Mouse (Mus musculus): ENCODE data around the gene Cmah. TPM values are rescaled to one million over a fixed set of nuclear protein-coding genes. Genes with fewer than 3 reads are reported as not detected.
A peak's percentile ranks its signal among the peaks of the same experiment; 100 is the strongest.
"Not testable (repeated sequence)": the region's sequence is repeated elsewhere in the genome, so short reads cannot be mapped to it uniquely, and the experiment has no call there.

The Cmah gene
- total RNA-seq, 1 experiment from 2014 or later, result 7.4 TPM

DNA sequence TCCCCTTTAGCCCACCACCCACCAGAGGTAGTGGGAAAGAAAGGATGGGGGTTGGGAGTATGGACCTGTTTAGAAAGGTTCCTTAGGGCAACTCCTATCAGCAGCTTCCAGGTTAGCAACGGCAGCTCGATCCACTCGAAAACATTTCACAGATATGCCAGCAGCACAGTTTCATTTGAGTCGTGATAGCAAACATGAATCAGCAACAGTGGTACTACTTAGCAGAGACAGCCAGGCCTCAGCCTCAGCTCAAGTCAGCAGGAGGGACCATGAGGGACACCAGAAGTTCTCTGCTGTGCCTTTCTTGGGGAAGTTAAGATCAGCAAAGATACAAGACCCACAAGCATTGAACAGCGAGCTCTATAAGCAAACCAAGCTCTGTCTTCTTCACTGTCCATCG, 13.3 kb downstream of the Cmah start:
- no peak for DNase-seq

DNA sequence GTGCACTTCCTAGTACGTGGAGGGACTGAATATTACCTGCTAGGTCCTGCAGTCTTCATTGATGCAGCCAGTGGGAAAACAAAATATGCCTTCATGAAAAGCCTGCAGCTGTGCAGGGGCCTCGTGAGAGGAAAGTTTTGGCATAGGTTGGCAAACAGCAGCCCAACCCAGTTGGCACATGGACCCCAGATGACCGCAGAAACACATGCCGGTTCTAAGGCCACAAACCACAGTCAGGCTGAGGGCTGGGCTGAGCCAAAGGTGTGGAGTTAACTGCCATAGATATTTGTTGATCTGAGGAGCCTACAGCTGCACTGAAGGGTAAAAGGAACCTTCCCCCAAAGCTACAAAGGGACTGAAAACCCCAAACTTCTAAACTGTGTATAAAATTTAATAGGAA, 14.9 kb downstream of the Cmah start:
- no peak for DNase-seq

DNA sequence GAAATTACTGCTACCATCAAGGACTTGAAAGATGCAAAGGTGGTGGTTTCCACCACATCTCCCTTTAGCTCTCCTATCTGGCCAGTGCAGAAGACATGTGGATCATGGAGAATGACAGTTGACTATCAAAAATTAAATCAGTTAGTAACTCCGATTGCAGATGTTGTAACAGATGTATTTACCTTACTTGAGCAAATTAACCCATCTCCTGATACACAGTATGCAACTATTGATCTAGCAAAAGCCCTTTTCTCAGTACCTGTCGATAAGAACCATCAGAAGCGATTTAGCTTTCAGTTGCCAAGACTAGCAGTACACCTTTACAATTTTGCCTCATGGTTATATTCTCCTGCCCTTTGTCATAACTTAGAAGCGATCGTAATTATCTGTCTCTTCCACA, 25.8 kb downstream of the Cmah start:
- DNase-seq, result no peak

DNA sequence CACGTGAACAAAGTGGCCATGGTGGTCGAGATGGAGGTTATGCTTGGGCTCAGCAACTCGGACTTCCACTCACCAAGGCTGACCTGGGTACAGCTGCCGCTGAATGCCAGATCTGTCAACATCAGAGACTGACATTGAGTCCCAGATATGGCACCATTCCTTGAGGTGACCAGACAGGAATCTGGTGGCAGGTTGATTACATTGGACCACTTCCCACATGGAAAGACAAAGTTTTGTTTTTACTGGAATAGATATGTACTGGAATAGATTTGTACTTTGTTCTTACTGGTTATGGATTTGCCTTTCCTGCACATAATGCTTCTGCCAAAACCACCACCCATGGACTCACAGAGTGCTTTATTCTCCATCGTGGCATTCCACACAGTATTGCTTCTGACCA, 27.5 kb downstream of the Cmah start:
- no peak for DNase-seq

DNA sequence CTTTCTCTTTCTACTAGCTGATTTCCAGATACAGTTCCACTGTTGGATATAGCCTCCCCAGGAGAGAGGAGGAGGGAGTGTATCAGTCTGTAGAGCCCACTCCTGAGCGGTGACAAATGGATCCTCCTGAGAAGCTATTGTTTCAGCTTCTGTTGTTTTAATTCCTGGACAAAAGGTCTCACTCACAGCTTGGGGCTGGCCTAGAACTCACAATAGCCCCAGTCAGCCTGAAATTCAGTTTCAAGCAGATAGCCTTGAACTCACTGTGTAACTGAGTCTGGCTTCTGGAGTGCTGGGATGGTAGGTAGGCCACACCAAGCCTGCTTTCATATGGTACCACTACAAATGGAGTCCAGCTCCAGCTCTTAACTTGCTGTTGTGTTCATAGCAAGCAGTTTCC, 32.0 kb downstream of the Cmah start:
- DNase-seq, result no peak

DNA sequence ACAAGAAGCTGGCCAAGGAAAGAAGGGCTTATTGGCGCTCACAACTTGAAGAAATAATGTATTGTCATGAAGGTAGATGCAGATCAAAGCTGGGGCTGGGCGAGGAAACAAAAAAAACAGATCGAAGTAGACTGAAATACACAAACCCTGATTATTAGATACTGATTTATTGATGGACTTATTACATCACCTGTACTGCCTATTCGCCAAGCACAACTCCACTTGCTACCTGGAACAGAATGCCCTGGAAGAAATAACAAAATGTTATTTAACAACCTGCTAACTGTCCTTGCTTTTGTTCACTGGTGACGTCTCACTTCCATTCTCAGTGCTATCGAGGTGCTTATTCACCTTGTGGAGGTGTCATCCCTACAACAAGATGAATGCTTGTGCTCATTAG, 38.0 kb downstream of the Cmah start:
- DNase-seq, result no peak

DNA sequence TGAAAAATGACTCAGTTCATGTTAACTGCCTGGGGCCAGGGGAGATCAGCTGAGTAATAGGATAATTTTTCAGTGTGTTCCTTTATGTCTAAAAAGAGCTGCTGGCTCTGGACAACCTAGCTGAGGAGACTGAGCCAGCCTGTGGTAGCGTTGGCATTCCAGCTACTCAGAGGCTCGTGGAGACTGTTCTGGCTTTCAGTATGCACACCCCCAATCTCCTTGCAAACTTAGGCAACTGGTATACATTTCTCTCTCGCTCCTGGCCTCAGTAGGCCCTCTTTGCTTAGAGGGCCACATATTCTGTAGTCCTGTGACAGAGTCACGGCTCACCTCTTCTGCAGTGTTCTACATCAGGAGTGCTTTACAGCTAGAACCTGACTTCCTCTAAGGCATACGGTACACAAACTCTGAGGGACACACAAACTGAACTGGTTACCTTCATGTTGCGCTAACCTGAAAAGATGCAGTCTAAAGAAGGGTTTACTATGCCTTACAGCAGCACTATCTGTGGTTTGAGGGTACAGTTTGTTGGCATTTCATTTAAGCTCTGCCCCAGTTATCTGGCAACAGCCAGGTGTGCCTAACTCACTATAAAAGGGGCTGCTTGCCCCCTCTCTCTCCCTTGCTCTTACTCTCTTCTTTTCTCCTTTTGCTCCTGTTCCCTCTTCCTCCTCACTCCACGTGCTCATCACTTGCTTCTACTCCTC, 45.8 kb downstream of the Cmah start:
- DNase-seq, result no peak

DNA sequence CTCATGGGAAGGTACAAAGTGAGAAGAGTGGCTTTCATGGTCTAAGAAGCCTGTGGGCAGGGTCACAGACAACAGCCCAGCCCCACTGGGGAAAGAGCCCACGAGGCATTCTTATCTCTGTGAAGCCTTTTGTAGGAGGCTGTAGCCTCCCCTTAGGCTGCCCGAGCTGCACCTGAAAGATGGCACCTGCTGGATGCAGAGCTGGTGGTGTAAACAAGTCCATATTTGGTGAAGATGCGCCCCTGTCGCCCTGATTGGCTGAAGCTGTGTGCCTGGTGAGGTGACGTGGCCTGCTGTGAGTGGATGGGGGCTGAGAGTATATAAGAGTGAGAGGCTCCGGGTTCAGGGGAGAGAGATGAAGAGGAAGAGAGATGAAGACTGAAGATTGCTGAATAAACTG, 47.4 kb downstream of the Cmah start:
- not testable (repeated sequence) for DNase-seq

DNA sequence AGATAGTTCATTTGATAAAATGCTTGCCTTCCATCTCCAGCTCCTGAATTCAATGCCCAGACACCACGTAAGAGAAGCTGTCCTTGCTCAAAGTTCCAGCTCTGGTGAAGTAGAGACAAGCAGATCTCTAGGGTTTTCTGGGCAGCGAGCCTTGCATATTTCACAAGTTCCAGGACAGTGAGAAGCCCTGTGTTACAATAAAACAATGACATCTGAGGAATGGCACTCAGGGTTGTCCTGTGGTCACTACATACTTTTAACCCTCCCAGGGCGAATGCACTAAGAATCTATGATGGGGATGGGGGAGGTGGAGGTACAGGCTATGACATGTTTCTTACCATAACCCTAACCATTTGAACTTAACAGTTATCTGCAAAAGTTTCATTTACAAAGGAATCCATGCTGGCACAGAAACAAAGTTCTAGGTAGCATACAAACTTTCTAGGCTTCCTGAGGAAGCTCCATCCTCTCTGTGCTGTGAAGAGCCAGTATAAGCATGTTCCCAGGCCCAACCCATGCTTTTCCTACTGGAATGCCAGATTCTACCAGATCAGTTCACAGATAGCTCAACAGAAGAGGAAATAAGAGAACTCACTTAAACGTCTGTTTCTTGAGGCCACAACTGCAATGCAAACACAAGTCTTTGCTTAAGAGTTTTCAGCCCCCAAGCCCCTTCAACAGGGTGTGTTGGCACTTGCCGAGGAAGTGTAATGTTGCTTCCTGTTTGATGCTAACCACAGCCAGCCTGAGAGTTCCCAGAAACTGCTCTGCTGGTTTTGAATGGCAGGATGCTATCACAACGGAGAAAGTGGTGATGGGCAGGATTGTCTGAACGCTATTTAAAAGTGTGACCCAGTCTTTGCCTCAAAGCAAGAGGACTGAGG, 48.4 kb downstream of the Cmah start:
- peak; percentile 11 for DNase-seq

DNA sequence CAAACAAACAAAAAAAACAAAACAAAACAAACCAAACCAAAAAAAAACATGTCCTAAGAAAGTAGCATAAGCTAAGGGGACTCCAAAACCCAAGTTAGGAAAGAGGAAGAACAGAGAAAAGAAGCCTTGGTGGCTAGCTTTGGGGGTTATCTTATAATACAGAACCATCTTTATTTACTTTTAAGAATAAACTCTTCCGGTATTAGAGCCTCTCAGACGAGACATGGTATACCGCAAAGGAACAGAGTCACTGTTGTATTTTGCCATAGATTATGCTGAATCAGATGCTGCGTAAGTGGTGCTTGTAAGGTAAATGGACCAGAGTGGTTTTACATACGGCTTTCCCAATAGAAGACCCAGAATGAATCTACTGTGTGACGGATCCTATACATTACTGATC, 53.5 kb downstream of the Cmah start:
- no peak for DNase-seq

DNA sequence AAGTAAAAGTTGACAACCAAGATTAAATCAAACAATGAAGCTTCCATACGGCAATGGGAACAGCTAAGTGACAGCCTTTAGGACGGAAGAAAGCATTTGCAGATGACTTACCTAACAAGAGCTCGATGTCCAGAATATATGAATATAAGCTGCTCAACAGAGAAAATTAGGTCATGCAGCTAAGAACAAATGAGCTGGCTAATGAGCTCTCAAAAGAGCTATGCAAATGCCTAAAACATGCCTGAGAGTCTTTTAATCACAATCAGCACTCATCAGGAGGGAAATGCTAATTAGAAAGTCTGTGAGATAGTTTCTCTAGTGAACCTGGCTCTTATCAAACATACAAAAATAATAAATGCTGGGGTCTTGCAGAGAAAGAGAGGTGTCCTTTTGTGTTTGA, 56.7 kb downstream of the Cmah start:
- no peak for DNase-seq

DNA sequence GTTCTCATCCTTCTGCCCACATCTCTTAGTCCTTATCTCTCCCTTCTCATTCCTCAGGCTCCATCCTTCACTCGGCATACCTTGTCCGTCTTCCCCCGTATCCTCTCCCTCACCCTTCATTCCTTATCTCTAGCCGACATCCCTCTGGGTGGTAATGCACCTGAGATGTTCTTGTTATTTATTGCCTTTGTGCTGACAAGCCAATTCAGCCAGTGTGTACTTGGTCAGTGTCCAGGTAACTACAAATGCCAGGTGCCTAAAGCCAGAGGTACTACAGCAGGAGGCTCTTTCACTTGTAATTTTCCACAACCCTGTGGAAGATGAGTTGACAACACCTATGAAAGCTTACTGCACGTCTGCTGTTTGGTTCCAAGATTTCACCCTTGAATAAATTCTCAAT, 64.7 kb downstream of the Cmah start:
- no peak for DNase-seq

DNA sequence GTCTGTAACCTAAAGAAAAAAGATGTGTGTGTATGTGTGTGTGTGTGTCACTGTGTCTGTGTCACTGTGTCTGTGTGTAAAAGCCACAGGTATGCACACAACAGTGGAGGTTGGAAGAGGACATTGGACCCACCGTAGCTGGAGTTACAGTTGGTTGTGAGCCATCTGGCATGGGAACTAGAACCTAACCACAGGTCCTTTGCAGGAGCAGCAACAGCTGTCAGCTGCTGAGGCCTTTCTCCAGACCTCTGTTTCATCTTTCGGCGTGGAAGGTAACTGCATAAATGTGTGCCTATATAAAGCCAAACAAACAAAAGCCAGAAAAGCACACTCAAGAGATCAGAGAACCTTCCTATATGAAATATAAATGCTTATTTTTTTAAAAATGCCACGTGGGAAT, 65.5 kb downstream of the Cmah start:
- DNase-seq, result no peak

DNA sequence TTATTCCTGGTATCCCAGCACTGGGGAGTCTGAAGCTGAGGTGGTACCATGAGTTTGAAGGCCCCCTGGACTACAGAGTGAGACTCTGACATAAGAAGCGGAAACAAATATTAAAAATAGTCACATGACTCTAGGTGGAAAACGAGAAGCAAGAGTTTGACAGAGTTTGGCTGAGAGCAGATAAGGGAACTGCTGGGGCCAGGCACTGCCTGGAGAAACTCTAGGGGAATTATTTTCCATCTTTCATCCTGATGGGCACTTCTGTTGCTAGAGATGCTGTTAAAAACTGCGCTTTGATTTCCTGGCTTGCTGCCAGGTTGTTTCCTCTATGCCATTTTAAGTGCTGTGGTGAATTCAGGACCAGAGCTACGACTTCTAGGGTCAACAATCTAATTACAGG, 65.9 kb downstream of the Cmah start:
- DNase-seq, result no peak

DNA sequence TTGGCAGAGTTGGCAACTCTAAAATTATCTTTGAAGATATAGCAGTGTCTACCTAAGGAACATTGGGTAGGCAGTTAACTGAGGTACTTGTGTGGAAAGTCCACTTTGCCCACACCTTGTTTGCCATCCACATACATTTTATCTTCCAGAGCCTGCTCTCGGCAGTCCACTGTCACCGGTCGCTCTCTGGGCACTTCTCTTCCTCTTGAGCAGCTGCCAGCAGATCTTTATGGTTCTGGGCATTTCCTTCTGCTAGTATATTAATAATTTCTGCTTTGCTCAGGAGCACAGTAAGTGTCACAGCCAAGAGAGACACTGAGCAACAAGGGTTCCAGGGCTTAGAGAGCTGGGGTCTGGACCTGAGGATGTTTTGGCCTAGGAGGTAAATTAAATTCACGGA, 68.6 kb downstream of the Cmah start:
- DNase-seq, result no peak

DNA sequence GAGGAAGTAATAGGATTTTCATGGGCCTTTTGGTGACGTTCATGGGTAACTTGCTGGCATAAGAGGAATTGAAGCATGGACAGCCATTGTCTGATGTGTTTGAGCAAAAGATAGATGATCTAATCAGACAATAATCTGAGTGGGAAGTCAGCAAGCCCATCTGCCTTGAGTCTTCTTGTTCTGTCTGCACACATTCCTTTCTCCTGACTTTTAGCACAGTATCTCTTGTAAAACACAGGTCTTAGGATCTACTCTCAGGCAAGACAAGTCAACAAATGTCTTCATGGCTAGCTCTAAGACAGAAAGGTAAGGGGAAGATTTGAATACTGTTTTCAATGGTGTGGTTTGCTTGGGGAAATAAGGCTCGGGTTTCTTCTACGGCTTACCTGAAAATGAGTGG, 70.0 kb downstream of the Cmah start:
- DNase-seq, result no peak

DNA sequence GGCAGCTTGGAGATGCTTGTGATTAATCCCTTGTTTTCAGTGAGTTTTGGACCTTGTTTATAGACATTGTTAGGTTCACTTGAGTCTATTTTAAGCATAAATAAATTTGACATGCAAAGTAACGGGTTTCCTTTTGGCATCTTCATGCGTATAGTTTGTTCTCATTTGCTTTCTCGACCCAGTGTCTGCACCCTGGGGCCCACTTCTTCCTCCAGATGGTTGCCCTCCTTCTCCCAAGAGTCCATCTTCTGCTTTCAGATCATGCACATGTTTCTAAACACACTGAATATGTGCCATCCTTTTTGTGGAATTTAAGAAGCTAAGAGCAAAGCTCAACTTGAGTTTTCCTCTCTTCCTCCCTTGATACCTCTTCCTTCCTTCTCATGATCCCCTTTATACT, 71.3 kb downstream of the Cmah start:
- no peak for DNase-seq

DNA sequence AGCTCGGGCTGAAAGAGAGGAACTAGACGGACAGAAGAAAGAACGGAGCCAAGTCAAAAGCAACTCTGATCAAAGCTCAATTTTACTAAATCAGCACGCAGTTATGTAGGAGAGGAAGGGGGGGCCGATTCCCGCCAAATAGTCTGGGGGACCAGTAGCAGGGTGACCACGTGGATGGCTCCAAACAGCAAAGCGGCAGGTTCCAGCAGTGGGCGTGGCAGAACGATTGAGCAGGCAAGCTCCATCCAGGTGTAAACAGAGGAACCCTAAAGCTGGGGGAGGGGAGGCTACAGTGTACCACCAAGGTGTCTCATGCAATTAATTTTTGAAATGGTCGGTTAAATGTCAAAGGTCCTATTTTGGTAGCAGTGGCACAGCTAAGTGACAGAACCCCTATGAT, 74.6 kb downstream of the Cmah start:
- DNase-seq, result not testable (repeated sequence)

DNA sequence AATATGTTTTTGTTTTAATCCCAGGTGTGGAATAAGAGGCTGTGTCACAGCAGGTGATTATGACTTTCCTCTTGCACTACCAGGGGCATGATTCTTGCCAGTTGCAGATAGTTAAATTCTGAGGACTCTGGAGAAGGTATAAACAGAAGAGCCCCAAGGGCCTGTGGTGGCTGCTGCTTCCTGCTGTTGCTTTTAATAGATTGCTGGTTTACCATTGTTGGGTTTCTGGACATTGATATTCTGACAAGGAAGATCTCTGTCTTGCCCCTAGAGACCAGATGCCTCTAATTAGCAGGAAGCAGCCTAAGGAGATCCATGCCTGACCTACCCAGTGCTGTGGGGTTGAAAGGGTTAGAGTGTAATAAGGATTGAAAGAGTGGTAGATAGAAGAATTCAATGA, 75.8 kb downstream of the Cmah start:
- DNase-seq, result no peak

DNA sequence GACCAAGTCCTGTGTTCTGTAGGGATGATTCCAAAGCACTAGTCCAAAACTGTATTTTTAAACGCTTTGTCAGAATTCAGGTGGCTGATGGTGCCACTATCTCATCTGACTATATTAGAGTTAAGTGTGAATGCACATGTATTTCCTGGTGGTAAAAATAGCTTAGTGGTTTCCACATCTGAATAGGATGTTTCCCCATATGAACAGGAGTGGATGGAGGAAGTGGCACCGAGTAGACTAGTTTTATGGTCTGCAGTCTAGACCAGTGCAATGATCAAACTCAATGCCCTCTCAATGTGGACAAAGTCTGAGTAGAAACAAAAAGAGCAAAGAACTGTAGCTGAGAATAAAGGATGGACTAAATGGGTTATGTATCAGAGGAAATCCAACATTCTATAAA, 79.6 kb downstream of the Cmah start:
- DNase-seq, result no peak

DNA sequence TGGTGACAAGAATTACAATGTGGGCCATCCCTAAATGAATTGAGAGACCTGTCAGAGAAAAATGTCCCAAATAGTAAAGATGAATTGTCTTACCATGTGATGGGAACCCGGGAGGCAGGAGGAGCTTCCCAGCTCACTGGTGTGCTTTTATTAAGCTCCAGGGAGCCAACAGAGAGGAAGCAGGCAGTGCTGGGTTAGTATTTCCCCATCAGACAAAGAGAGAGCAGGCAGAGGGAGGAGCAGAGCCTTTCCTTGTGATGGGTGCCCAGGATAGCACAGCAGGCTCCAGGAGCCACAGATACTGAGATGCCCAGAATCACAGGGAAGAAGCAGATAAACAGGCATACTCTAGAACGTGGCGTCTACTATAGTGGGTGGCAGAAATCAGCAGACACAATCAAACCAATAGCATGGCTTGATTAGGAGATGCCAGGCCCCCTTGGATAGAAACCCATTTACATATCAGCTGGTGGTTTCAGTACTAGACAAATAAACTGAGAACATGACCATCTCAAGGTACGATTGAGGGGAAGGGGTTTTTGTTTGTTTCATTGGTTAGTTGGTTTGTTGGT, 87.5 kb downstream of the Cmah start:
- no peak for DNase-seq

DNA sequence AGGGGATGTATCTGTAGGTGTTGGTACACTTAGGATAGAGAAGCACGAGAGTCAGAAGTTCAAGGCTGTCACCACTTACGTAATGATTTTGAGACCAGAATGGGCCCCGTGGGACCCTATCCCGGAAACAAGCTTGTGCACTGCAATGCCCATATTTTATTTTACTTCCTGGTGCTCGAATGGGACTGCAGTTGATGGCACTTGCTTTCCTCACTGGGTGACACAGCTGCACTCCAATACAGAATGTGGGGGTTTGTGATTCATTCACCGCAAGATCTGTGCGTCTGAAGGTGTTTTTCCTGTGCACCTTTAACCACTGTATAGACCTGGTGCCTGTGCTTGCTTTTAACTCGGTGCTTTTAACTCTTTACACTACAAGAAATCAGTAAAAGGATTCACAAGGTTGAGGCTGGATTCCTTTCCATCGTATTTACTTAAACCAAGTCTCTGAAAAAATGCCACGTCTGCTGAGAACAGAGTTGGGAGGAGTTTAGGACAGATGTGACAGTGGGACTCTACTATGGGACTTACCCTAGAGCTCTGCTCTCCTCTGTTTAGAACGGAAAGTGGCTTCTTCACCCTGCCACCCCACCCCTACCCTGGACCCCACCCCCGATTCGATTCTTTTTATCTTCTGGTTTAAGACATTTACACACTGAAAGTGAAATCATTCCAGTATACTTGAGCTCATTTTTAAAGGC, 88.5 kb downstream of the Cmah start:
- peak; percentile 34 for DNase-seq

DNA sequence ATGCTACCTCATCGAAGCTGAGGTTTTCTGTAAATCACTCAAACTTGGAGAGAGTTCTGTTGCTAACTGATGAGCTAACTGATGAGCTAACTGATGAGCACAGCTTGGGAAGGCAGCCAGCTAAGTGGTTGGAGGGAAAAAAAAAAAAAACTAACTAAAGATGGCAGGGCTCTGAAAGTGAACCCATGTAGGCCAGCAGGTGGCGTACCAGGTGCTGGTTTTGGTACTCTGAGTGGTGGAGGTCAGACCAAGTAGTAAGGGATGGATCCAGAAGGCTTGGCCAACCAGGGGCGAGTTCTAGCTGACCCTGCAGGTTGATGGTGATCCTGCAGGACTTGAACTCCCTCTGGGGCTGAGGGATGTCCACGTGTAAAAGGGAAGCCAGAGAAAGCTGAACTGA, 89.2 kb downstream of the Cmah start:
- DNase-seq, result peak; percentile 72
